Mouse (Mus musculus): ENCODE data around the gene Spsb4. TPM values are rescaled to one million over a fixed set of nuclear protein-coding genes. Genes with fewer than 3 reads are reported as not detected.

Spsb4 gene
- polyA plus RNA-seq, 1 experiment from 2014 or later = 115 TPM

- ATAC-seq (ENCODE audit: low FRiP score) = no peak
- H3K36me3 ChIP-seq (ENCODE audit: control insufficient read depth, insufficient read depth, low read length) = peaks cover 9% of the 10 kb centered on the region
- H3K27me3 ChIP-seq (ENCODE audit: control insufficient read depth, insufficient read depth, low read length) = no peaks in the 10 kb centered on the region
- no peak overlapping the region for H3K4me3 ChIP-seq (ENCODE audit: low read depth, low read length)
- DNase-seq (ENCODE audit: low spot score, missing footprints) = no peak
- no peak overlapping the region for H3K27ac ChIP-seq (ENCODE audit: low read depth, low read length)
- WGBS = 46% methylated on average over 8 of the region's 8 CpGs
- peaks cover 50% of the 10 kb centered on the region for H3K4me1 ChIP-seq (ENCODE audit: control insufficient read depth, insufficient read depth, low read length)
- H3K9ac ChIP-seq (ENCODE audit: low read length) = no peak overlapping the region
- no peaks in the 10 kb centered on the region for H3K9me3 ChIP-seq (ENCODE audit: control insufficient read depth, low read length)
- no peak overlapping the region for H3K4me2 ChIP-seq
Observed at GRCm38 (mm10) chr9:96962714-96963113, 55.9 kb downstream of the Spsb4 start.

- peaks cover 56% of the 10 kb centered on the region for H3K4me1 ChIP-seq (ENCODE audit: control insufficient read depth, insufficient read depth, low read length)
- peak overlapping the region; percentile 25; the same call in 1 of the 2 replicates for H3K27ac ChIP-seq (ENCODE audit: low read depth, low read length)
- H3K4me3 ChIP-seq (ENCODE audit: low read depth, low read length) = no peak overlapping the region
- DNase-seq (ENCODE audit: low spot score, missing footprints) (no peak), ATAC-seq (ENCODE audit: low FRiP score) (no peak)
- no peaks in the 10 kb centered on the region for H3K9me3 ChIP-seq (ENCODE audit: control insufficient read depth, low read length)
- WGBS = 60% methylated on average over 17 of the region's 17 CpGs
- H3K36me3 ChIP-seq (ENCODE audit: control insufficient read depth, insufficient read depth, low read length) = peaks cover 9% of the 10 kb centered on the region
- H3K4me2 ChIP-seq = no peak overlapping the region
- H3K27me3 ChIP-seq (ENCODE audit: control insufficient read depth, insufficient read depth, low read length) = no peaks in the 10 kb centered on the region
- H3K9ac ChIP-seq (ENCODE audit: low read length) = no peak overlapping the region
Observed at GRCm38 (mm10) chr9:96961986-96962701, 56.5 kb downstream of the Spsb4 start.

GRCm38 (mm10) chr9:96961006-96961405 is 57.6 kb downstream of the Spsb4 start:
- ATAC-seq (ENCODE audit: low FRiP score) (no peak), DNase-seq (ENCODE audit: low spot score, missing footprints) (peak; percentile 91)
- no peak overlapping the region for H3K4me3 ChIP-seq (ENCODE audit: low read depth, low read length)
- H3K27me3 ChIP-seq (ENCODE audit: control insufficient read depth, insufficient read depth, low read length) = no peaks in the 10 kb centered on the region
- H3K27ac ChIP-seq (ENCODE audit: low read depth, low read length) = no peak overlapping the region
- H3K36me3 ChIP-seq (ENCODE audit: control insufficient read depth, insufficient read depth, low read length) = peaks cover 9% of the 10 kb centered on the region
- no peak overlapping the region for H3K9ac ChIP-seq (ENCODE audit: low read length)
- H3K9me3 ChIP-seq (ENCODE audit: control insufficient read depth, low read length) = no peaks in the 10 kb centered on the region
- peaks cover 65% of the 10 kb centered on the region for H3K4me1 ChIP-seq (ENCODE audit: control insufficient read depth, insufficient read depth, low read length)
- WGBS = 63% methylated on average over 7 of the region's 7 CpGs
- no peak overlapping the region for H3K4me2 ChIP-seq

DNA sequence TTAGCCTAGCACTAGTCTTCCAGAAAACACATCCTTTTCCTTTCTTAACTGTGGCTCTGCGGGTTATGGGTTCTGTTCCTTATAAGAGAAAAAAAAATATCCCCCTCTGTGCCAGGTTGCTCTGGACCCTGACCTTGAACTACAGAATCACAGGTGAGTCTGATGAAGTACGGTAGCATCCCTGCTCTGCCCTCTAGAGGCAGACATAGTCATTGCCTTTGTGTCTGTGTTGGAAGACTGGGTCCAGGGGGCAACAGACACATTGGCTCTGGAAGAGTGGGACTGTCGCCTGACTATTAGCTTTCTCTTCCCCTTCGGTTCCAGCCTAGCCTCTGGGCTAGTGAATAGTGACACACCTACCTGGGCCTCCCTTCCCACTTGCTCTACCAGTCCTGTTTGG is 58.4 kb downstream of the Spsb4 start:
- no peak overlapping the region for H3K4me2 ChIP-seq
- ATAC-seq (ENCODE audit: low FRiP score) (no peak), DNase-seq (ENCODE audit: low spot score, missing footprints) (no peak)
- peaks cover 6% of the 10 kb centered on the region; the same call in 1 of the 2 replicates for H3K36me3 ChIP-seq (ENCODE audit: control insufficient read depth, insufficient read depth, low read length)
- no peak overlapping the region for H3K9ac ChIP-seq (ENCODE audit: low read length)
- WGBS = 89% methylated on average over 4 of the region's 4 CpGs
- H3K4me3 ChIP-seq (ENCODE audit: low read depth, low read length) = no peak overlapping the region
- no peaks in the 10 kb centered on the region for H3K27me3 ChIP-seq (ENCODE audit: control insufficient read depth, insufficient read depth, low read length)
- no peak overlapping the region for H3K27ac ChIP-seq (ENCODE audit: low read depth, low read length)
- H3K4me1 ChIP-seq (ENCODE audit: control insufficient read depth, insufficient read depth, low read length) = peaks cover 69% of the 10 kb centered on the region
- H3K9me3 ChIP-seq (ENCODE audit: control insufficient read depth, low read length) = no peaks in the 10 kb centered on the region

GRCm38 (mm10) chr9:96959469-96959868 is 59.2 kb downstream of the Spsb4 start:
- Histone ChIP-seq H3K4me1 (ENCODE audit: control insufficient read depth, insufficient read depth, low read length) (peaks cover 67% of the 10 kb centered on the region), H3K4me3 (ENCODE audit: low read depth, low read length) (no peak overlapping the region), H3K9ac (ENCODE audit: low read length) (no peak overlapping the region), H3K36me3 (ENCODE audit: control insufficient read depth, insufficient read depth, low read length) (peaks cover 6% of the 10 kb centered on the region; the same call in 1 of the 2 replicates), H3K9me3 (ENCODE audit: control insufficient read depth, low read length) (no peaks in the 10 kb centered on the region), H3K27me3 (ENCODE audit: control insufficient read depth, insufficient read depth, low read length) (no peaks in the 10 kb centered on the region), H3K4me2 (no peak overlapping the region), H3K27ac (ENCODE audit: low read depth, low read length) (no peak overlapping the region)
- ATAC-seq (ENCODE audit: low FRiP score) (no peak), DNase-seq (ENCODE audit: low spot score, missing footprints) (no peak)
- 81% methylated on average over 7 of the region's 7 CpGs for WGBS

- no peaks in the 10 kb centered on the region for H3K27me3 ChIP-seq (ENCODE audit: control insufficient read depth, insufficient read depth, low read length)
- peaks cover 6% of the 10 kb centered on the region; the same call in 1 of the 2 replicates for H3K36me3 ChIP-seq (ENCODE audit: control insufficient read depth, insufficient read depth, low read length)
- DNase-seq (ENCODE audit: low spot score, missing footprints) (no peak), ATAC-seq (ENCODE audit: low FRiP score) (peak; percentile 67)
- H3K4me2 ChIP-seq = no peak overlapping the region
- no peak overlapping the region for H3K9ac ChIP-seq (ENCODE audit: low read length)
- 4% methylated on average over 6 of the region's 6 CpGs for WGBS
- peaks cover 53% of the 10 kb centered on the region for H3K4me1 ChIP-seq (ENCODE audit: control insufficient read depth, insufficient read depth, low read length)
- H3K27ac ChIP-seq (ENCODE audit: low read depth, low read length) = peak overlapping the region; percentile 69
- no peak overlapping the region for H3K4me3 ChIP-seq (ENCODE audit: low read depth, low read length)
- no peaks in the 10 kb centered on the region for H3K9me3 ChIP-seq (ENCODE audit: control insufficient read depth, low read length)
Observed at GRCm38 (mm10) chr9:96958009-96958615, 60.5 kb downstream of the Spsb4 start.

GRCm38 (mm10) chr9:96957298-96957865 is 61.3 kb downstream of the Spsb4 start:
- Histone ChIP-seq H3K36me3 (ENCODE audit: control insufficient read depth, insufficient read depth, low read length) (peaks cover 6% of the 10 kb centered on the region; the same call in 1 of the 2 replicates), H3K9me3 (ENCODE audit: control insufficient read depth, low read length) (no peaks in the 10 kb centered on the region), H3K4me1 (ENCODE audit: control insufficient read depth, insufficient read depth, low read length) (peaks cover 50% of the 10 kb centered on the region), H3K9ac (ENCODE audit: low read length) (peak overlapping the region; percentile 3; the same call in 1 of the 2 replicates), H3K4me3 (ENCODE audit: low read depth, low read length) (no peak overlapping the region), H3K4me2 (no peak overlapping the region), H3K27me3 (ENCODE audit: control insufficient read depth, insufficient read depth, low read length) (no peaks in the 10 kb centered on the region), H3K27ac (ENCODE audit: low read depth, low read length) (peak overlapping the region; percentile 65)
- 48% methylated on average over 6 of the region's 6 CpGs for WGBS
- ATAC-seq (ENCODE audit: low FRiP score) (no peak), DNase-seq (ENCODE audit: low spot score, missing footprints) (no peak)

- Histone ChIP-seq H3K9me3 (ENCODE audit: control insufficient read depth, low read length) (no peaks in the 10 kb centered on the region), H3K4me2 (no peak overlapping the region), H3K27me3 (ENCODE audit: control insufficient read depth, insufficient read depth, low read length) (no peaks in the 10 kb centered on the region), H3K36me3 (ENCODE audit: control insufficient read depth, insufficient read depth, low read length) (peaks cover 6% of the 10 kb centered on the region; the same call in 1 of the 2 replicates), H3K4me1 (ENCODE audit: control insufficient read depth, insufficient read depth, low read length) (peaks cover 47% of the 10 kb centered on the region), H3K9ac (ENCODE audit: low read length) (no peak overlapping the region), H3K4me3 (ENCODE audit: low read depth, low read length) (no peak overlapping the region), H3K27ac (ENCODE audit: low read depth, low read length) (peak overlapping the region; percentile 65)
- DNase-seq (ENCODE audit: low spot score, missing footprints) (no peak), ATAC-seq (ENCODE audit: low FRiP score) (peak; percentile 26; the same call in 1 of the 2 replicates)
- 31% methylated on average over 6 of the region's 6 CpGs for WGBS
Observed at GRCm38 (mm10) chr9:96956646-96957297, 61.9 kb downstream of the Spsb4 start.
